Mouse (Mus musculus): ENCODE measurements around the gene Sdhaf2.
"Not testable (repeated sequence)": the region's sequence is repeated elsewhere in the genome, so short reads cannot be mapped to it uniquely, and the experiment has no call there.

Sdhaf2 gene

GRCm38 (mm10) chr19:10525910-10526309 is at the start of gene Sdhaf2:
Gene Sdhaf2 (minus strand): TSS chr19:10526142.
- in situ Hi-C loops (cut with MboI, MseI), result no loop called here

GRCm38 (mm10) chr19:10569627-10570026 is 43.7 kb upstream of the Sdhaf2 start:
- in situ Hi-C loops (cut with MboI, MseI), result no loop called here

- in situ Hi-C loops (cut with MboI, MseI), result no loop called here
Observed at GRCm38 (mm10) chr19:10565217-10565616, 39.3 kb upstream of the Sdhaf2 start.

GRCm38 (mm10) chr19:10564278-10564677 is 38.3 kb upstream of the Sdhaf2 start:
- in situ Hi-C loops (cut with MboI, MseI), result no loop called here

- in situ Hi-C loops (cut with MboI, MseI), result no loop called here
Observed at GRCm38 (mm10) chr19:10562351-10562750, 36.4 kb upstream of the Sdhaf2 start.

GRCm38 (mm10) chr19:10561558-10562314 is 35.8 kb upstream of the Sdhaf2 start:
- in situ Hi-C loops (cut with MboI, MseI), result no loop called here

GRCm38 (mm10) chr19:10560108-10560507 is 34.2 kb upstream of the Sdhaf2 start:
- in situ Hi-C loops (cut with MboI, MseI), result no loop called here

- in situ Hi-C loops (cut with MboI, MseI), result not testable (repeated sequence)
Observed at GRCm38 (mm10) chr19:10557837-10558375, 32.0 kb upstream of the Sdhaf2 start.

- in situ Hi-C loops (cut with MboI, MseI), result no loop called here
Observed at GRCm38 (mm10) chr19:10557430-10557829, 31.5 kb upstream of the Sdhaf2 start.

GRCm38 (mm10) chr19:10557001-10557400 is 31.1 kb upstream of the Sdhaf2 start:
- in situ Hi-C loops (cut with MboI, MseI), result no loop called here

GRCm38 (mm10) chr19:10555624-10556510 is 29.9 kb upstream of the Sdhaf2 start, which contains the start of gene Tmem216:
Gene Tmem216 (minus strand): TSS chr19:10556238.
- in situ Hi-C loops (cut with MboI, MseI), result no loop called here

- in situ Hi-C loops (cut with MboI, MseI), result no loop called here
Observed at GRCm38 (mm10) chr19:10539454-10539853, 13.5 kb upstream of the Sdhaf2 start.

- in situ Hi-C loops (cut with MboI, MseI), result no loop called here
Observed at GRCm38 (mm10) chr19:10530082-10530481, 4.1 kb upstream of the Sdhaf2 start.

GRCm38 (mm10) chr19:10525106-10525901 is 638 bp downstream of the Sdhaf2 start, which contains the start of gene Cpsf7:
Gene Cpsf7 (plus strand): TSS chr19:10525266.
- in situ Hi-C loops (cut with MboI, MseI), result no loop called here

GRCm38 (mm10) chr19:10524784-10525105 is 1.2 kb downstream of the Sdhaf2 start:
- in situ Hi-C loops (cut with MboI, MseI), result no loop called here

- in situ Hi-C loops (cut with MboI, MseI), result no loop called here
Observed at GRCm38 (mm10) chr19:10523483-10524080, 2.4 kb downstream of the Sdhaf2 start.

GRCm38 (mm10) chr19:10521926-10522325 is 4.0 kb downstream of the Sdhaf2 start:
- in situ Hi-C loops (cut with MboI, MseI), result no loop called here

- in situ Hi-C loops (cut with MboI, MseI), result no loop called here
Observed at GRCm38 (mm10) chr19:10520355-10520754, 5.6 kb downstream of the Sdhaf2 start.

GRCm38 (mm10) chr19:10510759-10511330 is 15.1 kb downstream of the Sdhaf2 start:
- in situ Hi-C loops (cut with MboI, MseI), result no loop called here

- in situ Hi-C loops (cut with MboI, MseI), result no loop called here
Observed at GRCm38 (mm10) chr19:10502571-10502970, 23.4 kb downstream of the Sdhaf2 start.

- in situ Hi-C loops (cut with MboI, MseI), result no loop called here
Observed at GRCm38 (mm10) chr19:10500581-10500980, 25.4 kb downstream of the Sdhaf2 start.
